Mouse (Mus musculus) thymus, postnatal 36 days (tissue): ENCODE measurements around the gene Pknox2.

Experiments used
- DNase-seq, 2 experiments: peaks; one replicate each; pipeline ENCODE4 v3.0.0; 2022; ENCODE audit warnings: mixed read lengths in 2 of 2

The Pknox2 gene

DNA sequence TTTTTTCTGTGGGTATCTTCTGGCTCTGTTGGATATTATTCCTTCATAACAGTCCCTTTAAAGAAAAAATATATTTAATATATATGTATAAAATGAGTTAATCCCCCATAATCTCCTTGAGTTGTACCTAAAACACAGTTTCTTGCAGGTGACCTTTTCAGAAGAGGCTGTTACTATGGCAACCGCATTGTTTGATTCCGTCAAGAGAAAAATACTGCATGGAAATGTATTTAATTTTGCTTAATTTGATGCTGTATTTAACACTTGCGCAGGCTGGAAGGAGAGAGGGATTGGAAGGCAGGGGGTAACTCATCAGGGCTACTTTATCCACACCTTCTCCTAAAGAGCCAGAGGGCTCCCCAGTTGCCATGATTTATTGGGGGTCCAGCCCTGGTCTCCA, 108.3 kb downstream of the Pknox2 start:
- DNase-seq: no peak

DNA sequence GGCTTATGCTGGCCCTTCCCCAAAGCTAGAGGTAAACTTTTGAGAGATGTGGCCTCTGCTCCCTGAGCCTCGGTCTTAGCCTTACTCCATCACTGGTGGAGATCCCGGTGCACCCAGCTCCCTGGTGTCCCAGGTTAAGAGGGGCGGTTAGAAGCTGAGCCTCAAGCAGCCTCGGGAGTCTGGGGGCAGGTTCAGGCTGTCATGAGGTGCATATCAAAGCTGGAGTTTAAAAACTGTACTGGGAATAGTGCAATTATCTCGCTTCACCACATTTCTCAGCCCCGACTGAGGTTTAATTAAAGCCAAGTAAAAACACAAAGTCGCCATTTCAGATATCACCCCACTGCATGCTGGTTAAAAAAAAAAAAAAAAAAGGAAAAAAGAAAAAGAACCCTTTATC, 108.8 kb downstream of the Pknox2 start:
- DNase-seq: no peak

DNA sequence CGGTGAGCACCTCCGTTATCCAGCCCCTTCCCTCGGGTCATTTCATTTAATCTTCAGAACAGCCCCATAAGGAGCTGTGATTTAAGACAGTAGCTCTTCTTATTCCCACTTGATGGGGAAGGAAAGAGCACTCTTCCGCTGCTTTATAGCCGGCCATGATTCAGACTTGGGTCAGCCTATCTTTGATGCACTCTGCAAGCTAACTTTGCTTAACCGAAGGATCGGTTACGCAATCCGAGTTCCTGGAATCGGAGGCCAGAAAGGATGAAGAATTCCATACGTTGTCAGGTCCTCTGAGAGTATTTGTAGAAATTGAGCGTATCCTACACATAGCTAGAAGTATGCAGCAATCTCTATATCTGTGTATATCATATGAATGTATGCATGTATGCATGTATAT, 109.8 kb downstream of the Pknox2 start:
- no peak for DNase-seq

DNA sequence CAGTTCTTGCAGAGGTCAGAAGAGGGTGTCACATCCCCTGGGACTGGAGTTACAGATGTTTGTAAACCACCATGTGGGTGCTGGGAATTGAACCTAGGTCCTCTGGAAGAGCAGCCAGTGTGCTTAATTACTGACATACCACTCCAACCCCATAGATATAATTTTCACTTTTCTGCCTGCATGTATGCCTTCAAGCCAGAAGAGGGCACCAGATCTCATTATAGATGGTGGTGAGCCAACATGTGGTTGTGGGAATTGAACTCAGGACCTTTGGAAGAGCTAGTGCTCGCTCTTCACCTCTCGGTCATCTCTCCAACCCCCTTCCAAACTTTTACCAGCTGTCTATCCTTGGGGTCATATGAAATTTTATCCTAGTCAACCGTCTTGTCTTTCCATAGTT, 112.0 kb downstream of the Pknox2 start:
- no peak for DNase-seq

DNA sequence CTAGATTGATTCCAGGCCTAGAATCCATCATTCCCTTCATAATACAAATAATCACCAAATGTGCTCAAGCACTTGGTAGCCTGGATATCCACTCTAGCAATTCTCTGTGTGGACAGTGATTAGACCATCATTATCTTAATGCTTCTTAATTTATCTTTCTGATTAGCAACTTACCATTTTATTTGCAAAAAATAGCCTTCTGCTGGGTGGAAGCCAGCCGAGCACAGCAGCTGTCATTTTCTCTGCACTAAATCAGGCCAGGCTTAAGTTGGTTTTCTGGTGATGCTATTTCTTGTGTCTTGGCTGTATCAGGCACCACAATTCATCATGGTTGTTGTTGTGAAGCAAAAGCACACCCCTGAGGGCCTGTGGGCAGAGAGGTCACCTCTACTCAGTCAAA, 112.9 kb downstream of the Pknox2 start:
- DNase-seq: no peak

DNA sequence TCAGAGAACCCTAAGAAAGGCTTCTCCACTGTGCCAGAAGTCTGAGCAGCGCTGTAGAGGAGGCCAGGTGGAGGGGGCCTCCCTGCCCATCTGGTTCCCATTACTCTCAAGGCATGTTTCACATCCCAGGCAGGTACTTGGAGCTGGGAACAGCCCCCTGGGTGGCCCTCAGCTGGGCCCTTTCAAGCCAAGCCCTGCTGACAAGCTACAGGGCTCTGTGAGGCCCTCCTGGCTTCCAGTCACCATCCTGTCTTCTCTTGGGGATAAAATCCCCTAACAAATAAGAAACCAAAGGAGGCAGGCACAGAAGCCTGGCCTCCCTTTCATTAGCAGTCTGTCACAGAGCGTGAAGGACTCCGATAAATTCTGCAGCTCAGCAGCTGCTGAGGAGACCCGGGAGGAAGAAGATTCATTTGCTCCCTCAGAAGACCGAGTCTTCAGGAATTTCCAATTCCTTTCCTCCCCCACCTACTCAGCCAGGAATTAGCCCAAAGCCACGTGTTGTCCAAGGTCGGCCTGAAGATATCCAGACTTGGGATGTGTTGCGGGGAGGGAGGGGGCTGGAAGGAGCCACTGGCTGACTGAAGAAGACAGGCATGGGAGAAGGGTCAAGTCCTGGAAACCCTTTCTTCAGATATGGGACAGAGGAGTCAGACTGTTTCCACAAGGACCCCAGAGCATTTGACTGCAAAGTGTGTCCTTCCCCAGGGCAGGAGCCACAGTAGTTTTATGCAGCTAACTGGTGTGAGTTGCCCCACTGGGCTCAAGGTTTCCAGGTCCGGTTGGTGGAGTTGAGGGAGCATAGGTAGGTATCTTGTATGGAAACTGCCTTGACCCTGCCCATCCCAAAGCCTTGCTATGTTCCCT, 116.6 kb downstream of the Pknox2 start:
- DNase-seq: no peak

DNA sequence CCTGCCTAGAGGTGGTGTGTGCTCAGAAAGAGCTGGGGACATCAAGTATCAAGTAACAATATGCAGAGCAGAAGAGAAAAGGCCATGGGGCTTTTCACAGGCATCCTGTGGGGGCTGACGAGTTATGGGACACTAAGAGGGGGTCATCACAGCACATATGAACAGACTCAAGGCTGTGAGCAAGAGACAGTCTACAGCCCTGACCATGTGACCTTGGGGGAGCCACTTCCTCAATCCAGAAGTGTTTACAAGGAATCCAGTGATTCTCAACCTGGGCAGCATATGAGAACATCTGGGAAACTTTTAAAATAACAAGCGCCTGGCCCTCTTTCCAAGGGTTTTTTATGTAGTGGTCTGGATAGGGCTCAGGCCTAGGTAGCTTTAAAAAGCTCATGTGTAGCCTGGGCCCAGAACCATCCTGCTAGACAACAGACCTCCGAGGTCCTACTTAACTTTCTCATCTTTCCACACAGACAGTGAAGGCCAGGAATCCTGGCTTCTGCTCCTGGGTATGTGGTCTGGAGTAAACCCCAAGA, 117.3 kb downstream of the Pknox2 start:
- DNase-seq: no peak

DNA sequence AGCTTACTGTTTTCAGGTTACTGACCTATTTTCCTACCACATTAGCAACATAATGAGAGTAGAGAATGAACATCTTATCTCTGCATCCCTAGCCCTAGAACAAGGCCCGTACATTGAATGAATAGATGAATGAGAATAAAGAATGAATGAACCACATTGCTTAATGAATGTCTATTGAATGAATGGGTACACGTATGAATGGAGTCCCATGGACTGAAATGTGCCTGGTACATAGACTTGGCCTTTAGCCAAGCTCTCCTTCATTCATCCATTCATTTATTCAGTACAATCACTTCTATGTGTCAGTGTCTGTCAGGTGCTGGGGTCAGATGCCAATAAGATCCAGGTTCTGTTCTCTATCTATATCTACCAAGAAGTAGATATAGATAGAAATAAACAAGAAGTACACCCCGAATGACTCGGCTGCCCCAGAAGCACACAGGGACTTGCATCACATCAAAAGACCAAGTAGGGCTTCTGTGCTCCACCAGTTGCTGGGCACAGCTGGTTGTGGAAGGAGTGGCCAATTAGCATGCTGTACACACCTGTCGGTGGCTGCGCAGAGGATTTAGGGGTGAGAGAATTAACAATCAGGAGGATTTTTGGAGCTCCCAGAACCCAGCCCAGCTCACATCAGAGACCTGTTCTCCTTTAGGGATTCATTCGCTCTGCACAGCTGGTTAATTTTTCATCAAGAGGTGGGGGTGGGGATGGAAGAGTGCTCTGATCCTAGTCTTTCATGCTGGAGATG, 119.2 kb downstream of the Pknox2 start:
- no peak for DNase-seq

DNA sequence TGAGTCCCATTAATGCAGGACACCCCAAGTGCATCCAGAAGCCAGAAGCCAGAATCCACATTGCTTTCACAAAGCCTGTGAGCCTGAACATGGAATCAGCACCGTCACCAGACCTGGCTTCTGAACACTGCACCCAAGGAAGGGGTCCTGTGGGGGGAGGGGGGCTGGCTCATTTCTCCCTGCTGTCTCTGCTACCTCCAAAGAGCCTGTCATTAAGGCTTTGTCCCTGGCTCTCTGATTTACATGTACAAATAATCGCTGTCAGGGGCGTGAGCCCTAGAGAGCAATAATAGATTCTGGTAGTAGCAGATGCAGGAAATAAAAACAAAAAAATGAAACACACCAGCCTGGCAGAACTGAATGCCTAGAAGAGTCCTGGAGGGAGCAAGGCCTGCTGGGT, 121.3 kb downstream of the Pknox2 start:
- DNase-seq: no peak

DNA sequence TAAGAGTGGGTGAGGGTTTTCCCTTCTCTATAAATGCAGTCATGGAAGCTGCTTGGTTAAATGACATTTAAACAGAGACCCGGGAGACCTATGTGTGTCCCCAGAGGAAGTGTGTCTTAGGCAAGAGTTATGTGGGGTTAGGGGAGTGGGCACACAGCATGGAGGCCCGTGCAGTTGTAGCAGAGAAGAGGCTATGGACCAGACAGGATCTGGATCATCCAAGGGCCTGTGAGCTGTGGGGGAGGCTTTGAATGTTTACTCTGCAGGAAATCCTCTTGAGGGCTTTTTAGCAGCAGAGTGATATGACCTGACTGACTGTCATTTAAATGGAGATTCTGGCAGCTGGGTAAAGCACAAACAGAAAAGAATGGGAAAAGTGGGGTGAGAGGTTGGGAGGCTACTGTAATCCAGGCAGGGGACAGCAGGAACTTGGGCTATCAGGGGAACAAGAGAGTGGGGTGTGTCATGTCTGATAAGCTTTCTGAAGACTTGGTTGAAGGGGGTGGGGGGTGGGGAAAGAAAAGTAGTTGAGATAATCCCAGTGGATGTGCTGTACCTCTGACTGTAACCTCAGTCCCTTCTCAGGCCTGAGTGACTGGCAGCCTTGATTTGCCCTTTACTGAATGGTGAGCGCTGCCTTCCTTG, 125.5 kb downstream of the Pknox2 start:
- DNase-seq: no peak

DNA sequence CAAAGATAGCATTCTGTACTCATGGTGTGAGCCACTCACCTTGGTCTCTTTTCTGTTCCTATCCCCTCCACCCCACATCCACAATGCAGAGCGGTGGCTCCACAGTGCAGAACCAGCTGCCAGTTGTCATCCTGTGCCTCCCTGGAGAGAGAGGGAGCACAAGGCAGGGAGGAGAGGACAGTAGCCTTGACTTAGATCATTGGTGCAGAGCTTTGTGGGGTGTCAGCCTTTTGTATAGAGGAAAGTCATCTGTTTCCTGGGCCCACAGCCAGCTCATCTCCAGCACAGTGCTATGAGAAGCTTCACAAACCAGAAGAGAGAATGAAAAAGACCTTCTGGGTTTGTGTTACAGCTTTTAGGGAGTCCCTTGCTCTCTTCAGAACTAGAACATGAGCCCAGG, 129.1 kb downstream of the Pknox2 start:
- no peak for DNase-seq

DNA sequence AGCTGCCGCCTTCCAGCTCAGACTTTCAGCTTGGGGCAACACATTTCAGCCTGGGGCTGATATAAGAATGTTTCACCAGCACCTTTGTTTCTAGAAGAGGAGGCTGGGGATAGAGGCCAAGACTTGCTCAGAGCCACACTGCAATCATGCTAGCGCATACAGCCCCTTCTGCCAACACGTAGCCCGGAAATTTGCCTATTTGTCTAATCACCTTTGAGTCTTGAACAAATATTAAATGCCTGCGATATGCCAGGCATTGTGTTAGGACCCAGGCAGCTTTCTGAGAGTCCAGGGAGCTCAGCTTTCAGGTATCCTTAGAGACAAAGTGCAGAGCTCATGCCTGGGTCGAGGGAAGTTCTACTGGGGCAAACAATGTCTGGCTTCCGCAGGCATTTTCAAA, 130.0 kb downstream of the Pknox2 start:
- DNase-seq: no peak

DNA sequence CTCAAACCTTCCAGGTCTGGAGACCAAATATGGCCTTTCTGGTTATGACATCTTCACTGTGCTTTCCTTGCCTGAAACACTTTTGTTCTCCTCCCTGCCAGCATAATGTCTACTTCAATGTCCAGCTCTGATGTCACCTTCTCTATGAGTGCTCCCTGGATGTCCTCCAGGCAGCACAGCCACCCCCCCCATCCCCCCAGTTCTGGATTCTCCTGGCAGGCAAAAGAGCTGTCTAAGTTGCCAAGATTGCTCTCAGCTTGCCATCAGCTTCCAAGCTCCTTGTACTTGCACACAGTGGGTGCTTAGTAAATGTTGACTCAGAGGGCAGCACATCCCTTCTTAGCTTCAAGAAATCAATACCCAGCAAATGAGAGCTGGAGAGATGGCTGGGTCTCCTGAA, 131.0 kb downstream of the Pknox2 start:
- no peak for DNase-seq

DNA sequence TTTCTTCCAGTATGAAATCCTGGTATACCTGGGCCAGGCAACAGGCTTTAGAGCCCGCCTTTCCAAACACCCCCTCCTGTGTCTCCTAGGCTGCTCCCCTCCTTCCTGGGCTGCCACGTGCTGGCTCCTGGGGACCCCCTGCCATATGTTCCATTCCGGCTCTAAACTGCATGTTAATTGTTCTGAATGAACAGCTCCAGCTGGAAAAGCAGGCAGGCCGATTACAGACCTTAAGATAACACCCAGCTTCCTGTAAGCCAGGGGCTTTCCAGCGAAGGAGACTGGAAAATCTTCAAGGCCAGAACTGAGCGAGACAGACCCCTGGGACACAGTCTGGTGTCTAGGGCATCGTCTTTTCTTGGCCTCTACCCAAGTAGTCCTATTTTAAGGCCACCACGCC, 133.6 kb downstream of the Pknox2 start:
- DNase-seq: no peak

DNA sequence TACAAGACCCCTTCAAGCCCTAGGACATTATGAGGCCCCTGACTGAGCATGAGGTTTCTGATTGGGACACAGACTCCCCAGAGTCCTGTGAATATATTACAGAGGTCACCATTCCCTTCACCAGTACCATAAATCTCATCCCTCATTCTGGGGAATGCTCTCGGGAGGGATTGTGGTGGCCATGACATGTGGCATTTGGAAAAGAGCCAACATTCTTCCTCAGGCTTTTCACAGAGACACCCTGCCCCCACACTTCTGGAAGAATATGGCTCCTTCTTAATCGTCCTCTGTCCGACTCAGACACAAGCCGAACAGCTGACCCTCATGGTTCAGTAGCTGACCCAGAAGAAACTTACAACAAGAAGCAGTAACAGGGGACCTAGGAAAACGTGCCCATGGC, 139.1 kb downstream of the Pknox2 start:
- no peak for DNase-seq

DNA sequence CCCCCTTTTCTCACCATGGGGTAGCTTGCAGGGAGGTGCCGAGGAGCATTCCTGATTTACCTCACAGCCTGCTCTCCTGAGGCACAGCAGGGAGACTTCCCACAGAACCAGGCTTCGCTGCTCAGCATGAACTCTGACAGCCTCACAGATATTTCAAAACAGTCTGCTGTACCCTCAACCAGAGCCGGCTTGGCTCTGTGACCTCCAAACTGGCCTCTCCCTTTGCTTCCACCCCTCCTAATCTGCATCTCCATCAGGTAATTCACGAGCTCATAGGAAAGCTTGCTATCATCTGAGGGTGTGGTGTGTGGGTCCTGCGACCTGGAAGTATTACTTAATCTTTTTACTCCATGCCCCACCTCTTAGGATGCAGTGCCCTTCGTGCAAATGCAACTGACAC, 142.5 kb downstream of the Pknox2 start:
- no peak for DNase-seq

DNA sequence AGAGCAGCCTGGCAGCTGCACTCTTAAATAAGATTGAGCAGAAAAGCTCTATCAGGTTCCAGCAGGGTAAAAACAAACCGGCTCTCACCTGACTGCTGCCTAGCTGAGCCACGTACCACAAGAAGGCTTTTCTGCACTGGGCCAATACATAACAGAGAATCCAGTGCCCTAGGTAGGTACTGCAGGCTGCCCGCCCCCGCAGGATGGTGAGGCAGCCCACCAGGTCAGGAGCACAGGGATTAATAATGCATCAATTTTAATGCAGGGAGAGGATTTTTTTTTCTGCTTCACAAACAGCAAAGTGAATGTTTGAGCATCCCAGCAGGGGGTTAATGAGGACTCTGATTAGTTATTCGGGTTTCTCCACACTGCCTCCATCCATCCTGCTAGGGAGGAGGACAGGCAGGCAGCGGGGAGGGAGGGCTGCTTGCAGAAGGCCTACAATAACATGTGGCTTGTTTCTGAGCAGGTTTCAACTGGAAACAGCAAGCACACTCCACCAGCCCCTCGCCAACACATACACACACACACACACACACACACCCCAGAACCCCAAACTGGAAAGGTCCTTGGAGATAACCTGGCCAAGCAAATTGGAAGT, 145.2 kb downstream of the Pknox2 start:
- DNase-seq: no peak

DNA sequence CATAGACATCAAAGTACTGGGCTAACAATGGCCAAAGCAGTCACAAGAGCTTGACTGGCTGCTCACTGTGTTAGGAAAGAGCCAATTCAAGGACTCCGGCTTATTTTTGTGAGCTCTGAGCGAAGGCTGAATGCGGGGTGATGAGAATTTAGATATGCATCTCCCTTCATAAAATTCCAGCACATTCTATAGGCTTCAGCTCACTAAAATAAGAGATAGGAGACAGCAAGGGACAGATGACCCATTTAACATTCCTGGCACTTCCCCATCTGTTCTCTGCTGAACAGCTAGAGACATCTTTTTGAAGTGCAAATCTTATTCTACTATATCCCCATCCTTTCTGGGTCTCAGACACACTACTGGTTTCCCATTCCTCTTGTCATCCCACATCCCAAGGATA, 147.8 kb downstream of the Pknox2 start:
- no peak for DNase-seq

DNA sequence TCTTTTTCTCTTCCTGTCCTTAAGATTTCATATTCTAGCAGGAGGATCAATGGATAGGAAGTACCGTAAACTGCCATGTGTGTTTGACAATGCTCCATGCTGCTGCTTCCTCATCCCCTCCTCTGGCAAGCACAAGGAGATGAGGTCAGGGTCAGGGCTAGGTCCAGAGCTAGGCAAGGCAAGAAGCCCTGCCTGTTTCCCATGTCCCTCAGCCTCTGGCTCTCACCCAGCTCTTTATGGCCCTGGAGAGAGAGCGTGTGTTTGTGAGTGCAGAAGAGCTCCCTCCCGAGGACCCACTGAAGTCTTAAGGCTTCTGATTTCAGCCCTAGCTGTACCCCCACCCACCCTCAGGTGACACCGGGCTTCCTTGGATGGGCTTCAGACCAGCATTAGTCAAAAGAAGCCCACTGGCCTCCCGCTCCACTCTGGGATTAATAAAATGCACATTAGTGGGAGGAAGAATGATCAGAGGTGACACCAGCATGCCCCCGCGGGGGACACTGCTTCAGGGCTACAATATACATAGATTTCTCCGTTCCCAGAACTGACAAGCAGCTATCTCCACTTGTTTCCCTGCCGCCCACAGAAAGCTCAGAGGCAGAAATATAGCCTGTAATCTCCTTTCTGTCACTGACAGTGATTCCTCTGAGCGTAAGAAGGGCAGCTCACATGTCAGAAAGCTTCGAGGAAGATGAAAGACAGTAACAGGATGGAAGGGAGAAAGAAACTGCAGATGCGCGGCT, 156.4 kb downstream of the Pknox2 start:
- DNase-seq: no peak

DNA sequence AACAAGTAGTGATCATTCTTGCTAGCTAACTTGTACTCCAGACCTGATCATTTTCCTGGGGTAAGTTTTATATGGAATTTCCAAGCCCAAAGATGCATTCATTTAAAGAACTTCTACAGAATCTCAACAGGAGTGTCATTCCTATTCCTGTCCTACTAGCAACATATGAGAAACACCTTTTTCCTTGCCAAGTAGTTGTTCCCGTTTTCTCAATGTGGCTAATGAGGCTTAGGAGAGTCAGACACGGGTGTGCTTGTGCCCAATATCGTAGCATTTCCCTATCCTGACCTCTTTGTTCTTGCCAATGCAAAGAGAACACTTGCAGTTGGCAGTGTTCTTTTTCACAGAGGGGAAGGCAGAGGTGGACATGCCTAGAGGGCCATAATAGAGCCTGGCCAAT, 157.2 kb downstream of the Pknox2 start:
- DNase-seq: no peak

DNA sequence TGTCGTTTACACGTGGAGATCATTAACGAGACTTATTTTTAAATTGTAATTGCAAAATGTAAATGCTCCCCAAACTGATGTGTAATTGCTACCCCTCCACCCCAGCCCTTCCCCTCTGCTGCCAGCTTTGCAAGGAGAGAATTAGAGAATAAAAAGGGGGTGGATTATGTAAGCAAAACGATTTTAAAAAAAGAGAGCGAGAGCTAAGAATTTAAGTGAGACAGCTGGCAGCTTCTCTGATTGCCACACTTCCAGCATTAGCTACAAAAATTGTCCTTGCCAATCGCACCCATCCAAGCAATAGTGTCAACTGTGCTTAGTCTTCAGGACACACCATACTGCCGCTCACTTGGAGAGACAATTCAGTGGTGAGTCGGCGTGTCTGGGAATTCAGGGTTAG, 162.0 kb downstream of the Pknox2 start:
- DNase-seq: no peak

DNA sequence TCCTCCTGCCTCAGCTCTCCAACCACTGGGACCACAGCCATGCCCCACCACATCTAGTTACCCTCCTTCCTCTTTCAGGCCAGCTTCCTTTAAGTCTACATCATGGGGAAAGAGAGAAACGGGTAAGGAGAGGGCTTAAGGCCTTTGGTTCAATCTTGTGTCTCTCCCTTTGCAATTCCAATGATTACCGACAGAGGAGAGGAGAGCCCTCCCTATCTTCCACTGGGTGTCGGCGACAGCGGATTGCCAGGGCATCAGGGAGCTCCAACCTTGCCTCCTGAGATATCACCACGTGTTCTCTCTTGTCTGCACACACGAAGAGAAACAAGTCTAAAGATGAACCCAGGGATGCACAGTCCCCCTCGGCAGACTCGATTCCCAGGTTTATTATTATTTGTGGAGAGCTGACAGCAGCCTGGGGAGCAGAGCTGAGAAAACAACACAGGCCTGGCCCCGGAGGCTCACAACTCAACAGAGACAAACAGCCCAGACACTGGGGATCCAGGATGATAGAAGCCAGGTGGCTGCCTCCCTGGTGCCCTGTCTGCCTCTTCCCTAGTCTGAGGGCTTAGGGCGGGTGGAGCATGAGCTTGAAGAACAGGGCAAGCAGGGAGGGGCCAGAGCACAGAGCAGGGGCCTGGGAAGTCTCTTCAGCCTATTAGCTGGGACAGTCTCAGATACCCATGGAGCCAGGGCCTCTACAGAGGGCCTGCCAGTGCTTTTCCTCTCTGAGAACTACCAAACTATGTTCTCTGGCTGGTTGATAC, 170.4 kb downstream of the Pknox2 start:
- DNase-seq: no peak
